Mouse (Mus musculus) CD4-positive, CD25-positive, alpha-beta regulatory T cell, adult 2 months (primary cell): ENCODE measurements around the gene Rpap3.

ENCODE experiments used
- DNase-seq: peaks from one replicate; pipeline ENCODE4 v3.0.0-alpha.2; 2012; ENCODE audit warnings: low read depth, low spot score

Rpap3 gene

GRCm38 (mm10) chr15:97705211-97706050, at the start of gene Rpap3:
Rpap3 (minus strand) TSS chr15:97705825.
- peak; percentile 89 for DNase-seq

- no peak for DNase-seq
Measured at GRCm38 (mm10) chr15:97755361-97755760, 49.7 kb upstream of the Rpap3 start.

- DNase-seq, result no peak
Measured at GRCm38 (mm10) chr15:97754476-97754875, 48.9 kb upstream of the Rpap3 start.

GRCm38 (mm10) chr15:97752491-97752890, 46.9 kb upstream of the Rpap3 start:
- no peak for DNase-seq

GRCm38 (mm10) chr15:97751676-97752075, 46.1 kb upstream of the Rpap3 start:
- DNase-seq, result peak; percentile 72

GRCm38 (mm10) chr15:97750697-97751096, 45.1 kb upstream of the Rpap3 start:
- DNase-seq, result peak; percentile 36

- DNase-seq, result no peak
Measured at GRCm38 (mm10) chr15:97749841-97750240, 44.2 kb upstream of the Rpap3 start.

GRCm38 (mm10) chr15:97749397-97749796, 43.8 kb upstream of the Rpap3 start:
- no peak for DNase-seq

- no peak for DNase-seq
Measured at GRCm38 (mm10) chr15:97748964-97749363, 43.3 kb upstream of the Rpap3 start.

GRCm38 (mm10) chr15:97748309-97748708, 42.7 kb upstream of the Rpap3 start:
- DNase-seq, result peak; percentile 35

GRCm38 (mm10) chr15:97747486-97747885, 41.9 kb upstream of the Rpap3 start:
- DNase-seq, result no peak

GRCm38 (mm10) chr15:97746748-97747147, 41.1 kb upstream of the Rpap3 start:
- DNase-seq, result no peak

GRCm38 (mm10) chr15:97746278-97746677, 40.7 kb upstream of the Rpap3 start:
- DNase-seq, result no peak

GRCm38 (mm10) chr15:97745331-97745730, 39.7 kb upstream of the Rpap3 start:
- no peak for DNase-seq

GRCm38 (mm10) chr15:97744930-97745329, 39.3 kb upstream of the Rpap3 start:
- no peak for DNase-seq

- no peak for DNase-seq
Measured at GRCm38 (mm10) chr15:97743961-97744525, 38.4 kb upstream of the Rpap3 start.

GRCm38 (mm10) chr15:97743210-97743609, 37.6 kb upstream of the Rpap3 start:
- no peak for DNase-seq

GRCm38 (mm10) chr15:97742600-97742999, 37.0 kb upstream of the Rpap3 start:
- DNase-seq, result no peak

- no peak for DNase-seq
Measured at GRCm38 (mm10) chr15:97742074-97742473, 36.4 kb upstream of the Rpap3 start.

GRCm38 (mm10) chr15:97741662-97742061, 36.0 kb upstream of the Rpap3 start:
- DNase-seq, result no peak

- DNase-seq, result peak; percentile 21
Measured at GRCm38 (mm10) chr15:97740283-97740732, 34.7 kb upstream of the Rpap3 start.

GRCm38 (mm10) chr15:97738923-97739322, 33.3 kb upstream of the Rpap3 start:
- DNase-seq, result no peak

GRCm38 (mm10) chr15:97731988-97732387, 26.4 kb upstream of the Rpap3 start:
- no peak for DNase-seq
